Mouse (Mus musculus): Measurements from ENCODE around the gene Cd59a.

Cd59a gene

GRCm38 (mm10) chr2:104144004-104144403 lies 48.4 kb downstream of the Cd59a start:
- DNase-seq: no peak

DNA sequence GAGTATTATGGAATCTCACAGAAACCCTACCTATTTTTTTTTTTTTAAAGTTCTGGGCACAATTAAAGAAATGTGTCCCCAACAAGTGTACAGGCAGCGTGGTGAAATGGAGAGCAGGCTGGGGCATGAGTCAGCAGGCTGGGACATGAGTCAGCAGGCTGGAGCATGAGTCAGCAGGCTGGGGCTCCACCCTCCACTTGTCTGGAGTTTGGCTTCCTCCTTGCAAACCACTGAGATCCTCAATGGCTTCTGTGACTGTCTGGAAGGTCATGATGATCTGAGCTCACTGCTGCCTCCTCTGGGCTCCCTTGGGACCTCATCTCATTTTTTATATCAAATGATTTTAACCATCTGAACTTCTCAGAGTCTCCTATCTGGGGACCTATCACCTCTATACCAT lies 50.4 kb downstream of the Cd59a start:
- DNase-seq: peak; percentile 24

- DNase-seq: no peak
These were observed 52.4 kb downstream of the Cd59a start for GRCm38 (mm10) chr2:104147910-104148561.

DNA sequence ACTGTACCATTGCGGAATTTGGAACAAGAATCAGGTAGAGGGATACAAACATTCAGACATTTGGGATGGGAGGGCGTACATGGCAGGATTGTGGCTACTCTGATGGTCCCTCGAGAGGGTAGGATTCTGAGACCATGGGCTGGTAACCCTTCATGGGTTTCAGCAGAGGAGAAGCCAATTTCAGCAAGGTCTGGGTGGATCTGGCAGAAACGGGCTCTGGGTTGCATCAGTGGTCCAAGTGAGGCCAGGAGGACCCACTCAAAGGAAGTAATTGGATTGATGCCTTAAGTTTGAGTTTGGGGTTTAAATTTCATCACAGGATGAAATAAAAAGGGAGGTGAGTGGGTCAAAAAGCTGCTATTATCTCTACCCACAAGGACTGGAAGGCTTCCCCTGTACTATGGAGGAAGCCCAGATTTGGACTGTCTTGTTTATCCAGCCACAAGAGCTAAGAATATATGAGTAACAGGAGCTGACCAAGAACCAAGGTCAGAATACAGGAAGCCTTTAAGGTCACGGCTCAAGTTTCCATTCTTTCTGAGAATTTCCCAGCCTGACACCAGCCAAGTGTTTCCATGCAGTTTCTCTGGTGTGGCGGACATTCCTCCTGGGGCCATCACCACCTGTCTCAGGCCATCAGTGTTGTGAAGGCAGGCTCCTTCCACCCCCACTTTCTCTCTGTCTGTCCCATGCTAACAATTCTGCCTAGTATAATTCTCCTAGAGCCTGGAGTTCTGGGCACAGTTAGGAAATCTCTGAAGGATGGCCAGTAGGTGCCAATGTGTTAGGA lies 55.2 kb downstream of the Cd59a start:
- DNase-seq: no peak

DNA sequence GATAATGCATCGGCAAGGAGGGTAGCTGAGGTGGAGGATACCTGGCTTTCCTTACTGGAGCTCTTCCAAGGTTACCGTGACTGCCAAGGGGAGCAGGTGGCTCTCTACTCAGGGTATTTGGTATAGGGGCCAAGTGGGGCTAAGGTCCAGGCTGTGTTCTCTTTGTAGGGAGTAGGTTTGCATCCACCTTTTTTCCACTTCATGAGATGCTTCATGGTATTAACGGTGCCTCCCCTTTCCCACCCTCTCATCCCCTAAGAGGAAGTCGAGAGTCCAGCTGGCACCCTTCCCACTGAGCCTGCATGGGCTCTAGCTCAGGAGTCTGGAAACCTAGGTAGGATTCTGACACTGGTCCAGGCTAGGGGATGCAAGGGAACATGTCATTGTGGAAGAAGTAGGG lies 57.7 kb downstream of the Cd59a start:
- DNase-seq: no peak

GRCm38 (mm10) chr2:104153876-104154275 lies 58.3 kb downstream of the Cd59a start:
- DNase-seq: no peak

DNA sequence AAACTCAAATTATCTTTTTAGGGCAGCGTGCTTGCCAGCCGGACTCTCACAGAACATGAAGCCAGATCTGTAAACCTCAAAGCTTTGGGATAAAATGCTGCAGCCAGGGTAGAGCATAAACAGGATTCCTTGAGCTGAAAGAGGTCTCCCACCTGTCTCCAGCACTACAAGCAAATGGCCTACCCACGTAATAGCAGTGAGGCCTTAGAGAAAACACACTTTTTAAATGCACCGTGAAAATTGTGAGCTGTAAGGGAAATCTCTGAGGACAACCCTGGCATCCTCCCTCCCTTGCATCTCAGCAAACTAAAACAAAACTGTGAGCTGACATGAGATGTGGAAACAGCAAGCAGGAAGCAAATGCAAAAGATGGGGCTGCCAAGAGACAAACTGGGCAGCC lies 62.2 kb downstream of the Cd59a start:
- no peak for DNase-seq

DNA sequence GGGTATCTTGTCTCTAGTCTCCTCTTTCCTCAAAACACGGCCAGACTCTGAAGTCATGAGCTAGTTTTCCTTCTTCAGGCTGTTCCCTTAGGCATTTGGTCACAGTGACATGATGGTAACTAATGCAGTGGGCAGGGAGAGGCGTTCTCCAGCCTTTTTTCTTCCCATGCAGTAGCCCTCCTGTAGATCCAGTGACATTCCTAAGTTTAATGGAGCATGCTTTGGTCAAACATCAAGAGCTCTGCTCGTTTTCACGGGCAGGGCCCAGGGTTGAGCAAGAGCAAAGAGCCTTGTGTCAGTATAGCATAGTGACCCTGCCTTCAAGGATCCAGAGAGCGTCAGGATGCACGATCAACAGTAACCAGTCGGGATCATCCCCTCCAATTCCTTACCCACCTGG lies 67.8 kb downstream of the Cd59a start:
- DNase-seq: no peak

- DNase-seq: no peak
These were observed 68.4 kb downstream of the Cd59a start for GRCm38 (mm10) chr2:104163978-104164487.

Measured in retina, postnatal 1 day (tissue).